Mouse (Mus musculus): ENCODE measurements around the gene Tmem222.

GRCm38 (mm10) chr4:133223875-133224274 lies 53.7 kb downstream of the Tmem222 start:
- TF ChIP-seq POLR2A (IDR thresholded peaks at IDR 0.05; ENCODE audit: borderline replicate concordance, extremely low read depth, insufficient read depth, insufficient read length, poor library complexity, severe bottlenecking) (no peak), CTCF (IDR thresholded peaks at IDR 0.05; ENCODE audit: borderline replicate concordance, extremely low read depth, insufficient read depth, insufficient read length) (no peak)

Data from brain, embryonic 14.5 days (tissue).